Mouse (Mus musculus): ENCODE measurements around the gene Ddx28. TPM values are rescaled to one million over a fixed set of nuclear protein-coding genes. Genes with fewer than 3 reads are reported as not detected.
"Not testable (repeated sequence)": the region's sequence is repeated elsewhere in the genome, so short reads cannot be mapped to it uniquely, and the experiment has no call there.

Gene Ddx28
- polyA plus RNA-seq, 1 experiment from 2014 or later = 22.4 TPM

- no peak for DNase-seq (ENCODE audit: low spot score)
Measured at GRCm38 (mm10) chr8:106046872-106047559, 35.3 kb upstream of the Ddx28 start.

GRCm38 (mm10) chr8:106044151-106044550 lies 32.5 kb upstream of the Ddx28 start:
- H3K4me1 ChIP-seq (replicated peaks) = peaks cover 8% of the 10 kb centered on the region; the same call in 1 of the 2 replicates
- no peaks in the 10 kb centered on the region for H3K27me3 ChIP-seq (ENCODE audit: insufficient read depth, poor library complexity, severe bottlenecking)
- no peak overlapping the region for H3K27ac ChIP-seq
- no peaks in the 10 kb centered on the region for H3K9me3 ChIP-seq
- peaks cover 35% of the 10 kb centered on the region for H3K36me3 ChIP-seq
- DNase-seq (ENCODE audit: low spot score) = peak; percentile 20
- H3K4me3 ChIP-seq = no peak overlapping the region
- 86% methylated on average over 3 of the region's 3 CpGs for WGBS

More at GRCm38 (mm10) chr8:106046872-106047559, 35.3 kb upstream of the Ddx28 start:
- no peak overlapping the region for H3K27ac ChIP-seq
- 91% methylated on average over 11 of the region's 11 CpGs for WGBS
- no peaks in the 10 kb centered on the region for H3K9me3 ChIP-seq
- peaks cover 8% of the 10 kb centered on the region; the same call in 1 of the 2 replicates for H3K4me1 ChIP-seq (replicated peaks)
- peaks cover 52% of the 10 kb centered on the region for H3K36me3 ChIP-seq
- H3K27me3 ChIP-seq (ENCODE audit: insufficient read depth, poor library complexity, severe bottlenecking) = no peaks in the 10 kb centered on the region
- no peak overlapping the region for H3K4me3 ChIP-seq

- 87% methylated on average over 2 of the region's 2 CpGs for WGBS
- no peak for DNase-seq (ENCODE audit: low spot score)
- H3K4me3 ChIP-seq = no peak overlapping the region
Measured at GRCm38 (mm10) chr8:106043055-106043454, 31.4 kb upstream of the Ddx28 start.

GRCm38 (mm10) chr8:106040218-106040617 lies 28.5 kb upstream of the Ddx28 start:
- Histone ChIP-seq H3K4me1 (replicated peaks) (peaks cover 8% of the 10 kb centered on the region; the same call in 1 of the 2 replicates), H3K9me3 (no peaks in the 10 kb centered on the region), H3K4me3 (no peak overlapping the region), H3K36me3 (peaks cover 31% of the 10 kb centered on the region), H3K27ac (no peak overlapping the region), H3K27me3 (ENCODE audit: insufficient read depth, poor library complexity, severe bottlenecking) (no peaks in the 10 kb centered on the region)
- no peak for DNase-seq (ENCODE audit: low spot score)
- 82% methylated on average over 4 of the region's 4 CpGs for WGBS

More at GRCm38 (mm10) chr8:106043055-106043454, 31.4 kb upstream of the Ddx28 start:
- Histone ChIP-seq H3K27ac (no peak overlapping the region; the same call in 1 of the 2 replicates), H3K36me3 (peaks cover 30% of the 10 kb centered on the region), H3K4me1 (replicated peaks) (peaks cover 8% of the 10 kb centered on the region; the same call in 1 of the 2 replicates), H3K27me3 (ENCODE audit: insufficient read depth, poor library complexity, severe bottlenecking) (no peaks in the 10 kb centered on the region), H3K9me3 (no peaks in the 10 kb centered on the region)

GRCm38 (mm10) chr8:106039605-106040004 lies 27.9 kb upstream of the Ddx28 start:
- Histone ChIP-seq H3K9me3 (no peaks in the 10 kb centered on the region), H3K27me3 (ENCODE audit: insufficient read depth, poor library complexity, severe bottlenecking) (no peaks in the 10 kb centered on the region)

GRCm38 (mm10) chr8:106038721-106039120 lies 27.0 kb upstream of the Ddx28 start:
- no peak for DNase-seq (ENCODE audit: low spot score)
- WGBS = 93% methylated on average over 10 of the region's 10 CpGs
- Histone ChIP-seq H3K27ac (no peak overlapping the region), H3K4me3 (no peak overlapping the region), H3K4me1 (replicated peaks) (no peaks in the 10 kb centered on the region), H3K27me3 (ENCODE audit: insufficient read depth, poor library complexity, severe bottlenecking) (no peaks in the 10 kb centered on the region), H3K36me3 (peaks cover 27% of the 10 kb centered on the region), H3K9me3 (no peaks in the 10 kb centered on the region)

More at GRCm38 (mm10) chr8:106039605-106040004, 27.9 kb upstream of the Ddx28 start:
- Histone ChIP-seq H3K27ac (no peak overlapping the region), H3K36me3 (peaks cover 26% of the 10 kb centered on the region), H3K4me1 (replicated peaks) (peaks cover 2% of the 10 kb centered on the region; the same call in 1 of the 2 replicates), H3K4me3 (no peak overlapping the region)
- 86% methylated on average over 4 of the region's 4 CpGs for WGBS
- DNase-seq (ENCODE audit: low spot score) = no peak

GRCm38 (mm10) chr8:106022483-106022882 lies 10.8 kb upstream of the Ddx28 start:
- Histone ChIP-seq H3K27me3 (ENCODE audit: insufficient read depth, poor library complexity, severe bottlenecking) (no peaks in the 10 kb centered on the region), H3K27ac (no peak overlapping the region), H3K36me3 (peaks cover 38% of the 10 kb centered on the region), H3K9me3 (no peaks in the 10 kb centered on the region), H3K4me1 (replicated peaks) (no peaks in the 10 kb centered on the region), H3K4me3 (no peak overlapping the region)
- DNase-seq (ENCODE audit: low spot score) = peak; percentile 70

GRCm38 (mm10) chr8:106018039-106018438 lies 6.4 kb upstream of the Ddx28 start:
- Histone ChIP-seq H3K9me3 (no peaks in the 10 kb centered on the region), H3K27ac (no peak overlapping the region), H3K4me3 (no peak overlapping the region), H3K4me1 (replicated peaks) (no peaks in the 10 kb centered on the region), H3K27me3 (ENCODE audit: insufficient read depth, poor library complexity, severe bottlenecking) (no peaks in the 10 kb centered on the region), H3K36me3 (peaks cover 40% of the 10 kb centered on the region)
- 95% methylated on average over 3 of the region's 3 CpGs for WGBS
- no peak for DNase-seq (ENCODE audit: low spot score)

GRCm38 (mm10) chr8:106017130-106017529 lies 5.4 kb upstream of the Ddx28 start:
- H3K9me3 ChIP-seq = no peaks in the 10 kb centered on the region
- WGBS = 96% methylated on average over 7 of the region's 7 CpGs
- H3K4me3 ChIP-seq = no peak overlapping the region
- DNase-seq (ENCODE audit: low spot score) = no peak
- H3K36me3 ChIP-seq = peaks cover 40% of the 10 kb centered on the region
- H3K4me1 ChIP-seq (replicated peaks) = peaks cover under 1% of the 10 kb centered on the region
- no peaks in the 10 kb centered on the region for H3K27me3 ChIP-seq (ENCODE audit: insufficient read depth, poor library complexity, severe bottlenecking)
- no peak overlapping the region for H3K27ac ChIP-seq

- H3K4me3 ChIP-seq = no peak overlapping the region
- WGBS = 93% methylated on average over 6 of the region's 6 CpGs
- DNase-seq (ENCODE audit: low spot score) = no peak
- H3K36me3 ChIP-seq = peaks cover 40% of the 10 kb centered on the region
- no peaks in the 10 kb centered on the region for H3K9me3 ChIP-seq
- no peak overlapping the region for H3K27ac ChIP-seq
- H3K4me1 ChIP-seq (replicated peaks) = peaks cover 6% of the 10 kb centered on the region
- no peaks in the 10 kb centered on the region for H3K27me3 ChIP-seq (ENCODE audit: insufficient read depth, poor library complexity, severe bottlenecking)
Measured at GRCm38 (mm10) chr8:106016284-106016683, 4.6 kb upstream of the Ddx28 start.

GRCm38 (mm10) chr8:106012203-106012602 lies 521 bp upstream of the Ddx28 start:
- Histone ChIP-seq H3K4me1 (replicated peaks) (peaks cover 23% of the 10 kb centered on the region), H3K36me3 (peaks cover 33% of the 10 kb centered on the region), H3K4me3 (peak overlapping the region; percentile 100), H3K27ac (peak overlapping the region; percentile 93; the same call in 1 of the 2 replicates)
- not testable (repeated sequence) for H3K9me3 ChIP-seq; H3K27me3 ChIP-seq (ENCODE audit: insufficient read depth, poor library complexity, severe bottlenecking); DNase-seq (ENCODE audit: low spot score)
- 84% methylated on average over 8 of the region's 8 CpGs for WGBS

- Histone ChIP-seq H3K4me1 (replicated peaks) (peaks cover 23% of the 10 kb centered on the region), H3K9me3 (no peaks in the 10 kb centered on the region), H3K4me3 (peak overlapping the region; percentile 100), H3K27ac (peak overlapping the region; percentile 93), H3K36me3 (peaks cover 24% of the 10 kb centered on the region), H3K27me3 (ENCODE audit: insufficient read depth, poor library complexity, severe bottlenecking) (no peaks in the 10 kb centered on the region)
- WGBS = 2% methylated on average over 74 of the region's 74 CpGs
- peak; percentile 93 for DNase-seq (ENCODE audit: low spot score)
Measured at GRCm38 (mm10) chr8:106010748-106011642, 687 bp downstream of the Ddx28 start.

GRCm38 (mm10) chr8:106007891-106008290 lies 3.8 kb downstream of the Ddx28 start:
- DNase-seq (ENCODE audit: low spot score); H3K4me3 ChIP-seq; H3K27me3 ChIP-seq (ENCODE audit: insufficient read depth, poor library complexity, severe bottlenecking); H3K9me3 ChIP-seq; H3K27ac ChIP-seq: not testable (repeated sequence)
- Histone ChIP-seq H3K36me3 (peaks cover 17% of the 10 kb centered on the region), H3K4me1 (replicated peaks) (peaks cover 23% of the 10 kb centered on the region)
- 60% methylated on average over 3 of the region's 3 CpGs for WGBS

Data from hindbrain, embryonic 10.5 days (tissue).